ENCODE assay signal across 8 mouse cellular contexts in the genomic region with DNA sequence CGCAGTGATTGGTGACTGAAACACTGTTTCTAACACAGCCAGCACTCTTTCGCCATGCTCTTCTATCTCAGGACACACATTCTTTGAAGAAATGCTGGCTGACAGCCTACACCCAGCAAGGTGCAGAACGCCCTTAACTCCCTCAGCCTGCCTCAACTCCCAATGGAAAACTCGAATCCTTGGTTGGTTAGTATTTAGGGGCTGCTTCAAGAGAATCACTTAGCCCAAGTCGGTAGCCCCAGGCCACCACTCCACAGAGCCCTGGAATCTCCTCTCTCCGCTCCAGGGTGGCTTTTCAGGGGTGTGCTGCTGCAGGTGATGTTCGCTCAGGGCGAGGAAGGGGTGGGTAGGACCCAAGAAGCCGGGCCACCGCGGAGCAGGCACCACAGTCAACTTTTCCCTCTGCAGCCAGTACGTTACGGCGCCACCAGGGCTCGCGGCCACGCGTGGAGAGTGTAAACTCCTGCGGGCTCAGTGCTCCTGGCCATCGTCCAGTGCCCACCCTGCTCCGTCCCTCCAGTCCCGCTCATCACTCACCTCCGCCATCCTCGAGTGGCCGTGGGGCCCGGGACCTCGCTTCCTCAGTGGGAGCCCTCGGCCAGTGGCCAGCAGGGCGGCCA. TPM values are rescaled to one million over a fixed set of nuclear protein-coding genes. Genes with fewer than 3 reads are reported as not detected.
A peak's percentile ranks its signal among the peaks of the same experiment; 100 is the strongest.
DNase-seq lines count a peak whose midpoint lies in the region; ATAC-seq and TF ChIP-seq lines count a peak whose summit lies in the region.

No protein-coding gene starts in this region.

- no peaks in the 10 kb centered on the region for H3K9me3 ChIP-seq in forebrain, embryonic 15.5 days
- H3K9me3 ChIP-seq in limb, embryonic 14.5 days (ENCODE audit: control insufficient read depth, low read length) = no peaks in the 10 kb centered on the region
- H3K9me3 ChIP-seq in neural tube, embryonic 14.5 days (ENCODE audit: control insufficient read depth, low read length) = no peaks in the 10 kb centered on the region

- H3K4me3 ChIP-seq in left cerebral cortex, adult 2 months = peak overlapping the region; percentile 59
- peak overlapping the region; percentile 74 for H3K4me3 ChIP-seq in forebrain, embryonic 15.5 days
- peak overlapping the region; percentile 73 for H3K4me3 ChIP-seq in limb, embryonic 14.5 days (replicated peaks; ENCODE audit: low read length)
- peak overlapping the region; percentile 61 for H3K4me3 ChIP-seq in neural tube, embryonic 14.5 days (ENCODE audit: low read depth, low read length)

- H3K27ac ChIP-seq in left cerebral cortex, adult 2 months = no peak overlapping the region
- no peak overlapping the region for H3K27ac ChIP-seq in forebrain, embryonic 15.5 days (replicated peaks)
- no peak overlapping the region for H3K27ac ChIP-seq in limb, embryonic 14.5 days (replicated peaks; ENCODE audit: low read depth, low read length)
- H3K27ac ChIP-seq in neural tube, embryonic 14.5 days (ENCODE audit: low read depth, low read length) = no peak overlapping the region

- peak overlapping the region; percentile 62 for H3K9ac ChIP-seq in forebrain, embryonic 15.5 days (replicated peaks)
- peak overlapping the region; percentile 72 for H3K9ac ChIP-seq in limb, embryonic 14.5 days (ENCODE audit: low read depth, low read length, severe bottlenecking)
- H3K9ac ChIP-seq in neural tube, embryonic 14.5 days (replicated peaks; ENCODE audit: low read depth, low read length) = peak overlapping the region; percentile 63

- peak; percentile 8; the same call in 1 of the 2 replicates for TF ChIP-seq CTCF in left cerebral cortex, adult 2 months (IDR thresholded peaks at IDR 0.05)
- TF ChIP-seq CTCF in brain, embryonic 14.5 days (IDR thresholded peaks at IDR 0.05; ENCODE audit: borderline replicate concordance, extremely low read depth, insufficient read depth, insufficient read length) = no peak

- 9% methylated on average over 29 of the region's 29 CpGs for WGBS in forebrain, embryonic 15.5 days
- 8% methylated on average over 29 of the region's 29 CpGs for WGBS in limb, embryonic 14.5 days
- 6% methylated on average over 29 of the region's 29 CpGs for WGBS in neural tube, embryonic 14.5 days

- no peaks in the 10 kb centered on the region for H3K36me3 ChIP-seq in forebrain, embryonic 15.5 days
- no peaks in the 10 kb centered on the region for H3K36me3 ChIP-seq in limb, embryonic 14.5 days (ENCODE audit: control insufficient read depth, insufficient read depth, low read length)
- H3K36me3 ChIP-seq in neural tube, embryonic 14.5 days (ENCODE audit: control insufficient read depth, insufficient read depth, low read length) = no peaks in the 10 kb centered on the region

- peak; percentile 64 for ATAC-seq in forebrain, embryonic 15.5 days (replicated peaks)
- peak; percentile 47; the same call in 1 of the 2 replicates for ATAC-seq in limb, embryonic 14.5 days (ENCODE audit: low FRiP score, low read depth)
- ATAC-seq in neural tube, embryonic 14.5 days (ENCODE audit: low read depth) = peak; percentile 65

- peaks cover 23% of the 10 kb centered on the region for H3K27me3 ChIP-seq in forebrain, embryonic 15.5 days
- peaks cover 17% of the 10 kb centered on the region; the same call in 1 of the 2 replicates for H3K27me3 ChIP-seq in limb, embryonic 14.5 days (ENCODE audit: control insufficient read depth, insufficient read depth, low read length)
- H3K27me3 ChIP-seq in neural tube, embryonic 14.5 days (ENCODE audit: control insufficient read depth, insufficient read depth, low read length) = peaks cover 15% of the 10 kb centered on the region

- peak in 1 of 2 experiments; percentile 19 for DNase-seq in left cerebral cortex, adult 2 months (ENCODE audit: extremely low spot score in 1 of 2, low spot score in 2 of 2)
- no peak for DNase-seq in left cerebral cortex, postnatal 14 days (ENCODE audit: low spot score in 2 of 2)
- peak; percentile 14 for DNase-seq in brain, embryonic 14.5 days (ENCODE audit: low read depth)
- no peak for DNase-seq in limb, embryonic 14.5 days (ENCODE audit: low spot score)
- DNase-seq in adipocyte (ENCODE audit: low spot score) = no peak
- DNase-seq in ovary, postnatal 10 days (ENCODE audit: low spot score) = no peak

- intact Hi-C loops in left cerebral cortex, adult 2 months (cut with DNase I) = no loop called here
- intact Hi-C loops in left cerebral cortex, postnatal 14 days (cut with DNase I) = no loop called here

- no peak for TF ChIP-seq POLR2A in brain, embryonic 14.5 days (IDR thresholded peaks at IDR 0.05; ENCODE audit: borderline replicate concordance, extremely low read depth, insufficient read depth, insufficient read length, poor library complexity, severe bottlenecking)
- no peak for TF ChIP-seq POLR2A in limb, embryonic 14.5 days (IDR thresholded peaks at IDR 0.05; ENCODE audit: borderline replicate concordance, extremely low read depth, insufficient read depth, insufficient read length)

- peaks cover 15% of the 10 kb centered on the region for H3K4me1 ChIP-seq in forebrain, embryonic 15.5 days
- no peaks in the 10 kb centered on the region for H3K4me1 ChIP-seq in limb, embryonic 14.5 days (ENCODE audit: control insufficient read depth, insufficient read depth, low read length)
- no peaks in the 10 kb centered on the region for H3K4me1 ChIP-seq in neural tube, embryonic 14.5 days (ENCODE audit: control insufficient read depth, insufficient read depth, low read length)

- peak overlapping the region; percentile 96 for H3K4me2 ChIP-seq in forebrain, embryonic 15.5 days (replicated peaks)
- H3K4me2 ChIP-seq in limb, embryonic 14.5 days (replicated peaks; ENCODE audit: low read depth, low read length, severe bottlenecking) = peak overlapping the region; percentile 97
- H3K4me2 ChIP-seq in neural tube, embryonic 14.5 days (ENCODE audit: low read depth, low read length) = peak overlapping the region; percentile 89

RNA-seq across cellular contexts. Expression of a gene that starts 0.4 kb away (rescaled TPM):
- under 1 TPM; 0.19 to 0.27 TPM for total RNA-seq in left cerebral cortex, adult 2 months (2021)
- total RNA-seq in left cerebral cortex, postnatal 14 days (2021) = under 1 TPM; 0.47 to 0.48 TPM
- polyA plus RNA-seq in brain, embryonic 14.5 days (2012; rRNA removed) = 0.96 and 1.4 TPM in 2 replicates
- polyA plus RNA-seq in forebrain, embryonic 15.5 days (2015; fragmentation: Nextera tagmentation; extraction: Ambion mirVana) = 0.49 and 1.4 TPM in 2 replicates
- 0.99 and 1.2 TPM in 2 replicates for polyA plus RNA-seq in limb, embryonic 14.5 days (2012; rRNA removed)
- polyA plus RNA-seq in limb, embryonic 14.5 days (2014; fragmentation: Nextera tagmentation; extraction: Ambion mirVana) = 1.4 TPM in 2 replicates
- 0.37 and 0.44 TPM in 2 replicates for polyA plus RNA-seq in neural tube, embryonic 14.5 days (2014; fragmentation: Nextera tagmentation; extraction: Ambion mirVana)

RNA-seq across cellular contexts. Expression of a gene that starts 32.9 kb away (rescaled TPM):
- total RNA-seq in left cerebral cortex, adult 2 months (2021) = 100 to 1,000 TPM; 172 to 177 TPM
- total RNA-seq in left cerebral cortex, postnatal 14 days (2021) = 100 to 1,000 TPM; 158 to 159 TPM
- 151 and 160 TPM in 2 replicates for polyA plus RNA-seq in brain, embryonic 14.5 days (2012; rRNA removed)
- polyA plus RNA-seq in forebrain, embryonic 15.5 days (2015; fragmentation: Nextera tagmentation; extraction: Ambion mirVana) = 216 and 226 TPM in 2 replicates
- polyA plus RNA-seq in limb, embryonic 14.5 days (2012; rRNA removed) = 120 and 187 TPM in 2 replicates
- polyA plus RNA-seq in limb, embryonic 14.5 days (2014; fragmentation: Nextera tagmentation; extraction: Ambion mirVana) = 168 and 182 TPM in 2 replicates
- 172 and 186 TPM in 2 replicates for polyA plus RNA-seq in neural tube, embryonic 14.5 days (2014; fragmentation: Nextera tagmentation; extraction: Ambion mirVana)

RNA-seq across cellular contexts. Expression of a gene that starts 33.1 kb away (rescaled TPM):
- total RNA-seq in left cerebral cortex, adult 2 months (2021) = 10 to 100 TPM; 52.8 to 55.8 TPM
- 10 to 100 TPM; 55.8 to 58.7 TPM for total RNA-seq in left cerebral cortex, postnatal 14 days (2021)
- polyA plus RNA-seq in brain, embryonic 14.5 days (2012; rRNA removed) = 64.5 and 72.3 TPM in 2 replicates
- 72.3 and 77.1 TPM in 2 replicates for polyA plus RNA-seq in forebrain, embryonic 15.5 days (2015; fragmentation: Nextera tagmentation; extraction: Ambion mirVana)
- 44.3 and 45.0 TPM in 2 replicates for polyA plus RNA-seq in limb, embryonic 14.5 days (2012; rRNA removed)
- 42.1 and 52.5 TPM in 2 replicates for polyA plus RNA-seq in limb, embryonic 14.5 days (2014; fragmentation: Nextera tagmentation; extraction: Ambion mirVana)
- 61.6 and 67.8 TPM in 2 replicates for polyA plus RNA-seq in neural tube, embryonic 14.5 days (2014; fragmentation: Nextera tagmentation; extraction: Ambion mirVana)
